Mouse (Mus musculus) layer of hippocampus, postnatal 14 days (tissue): Measurements from ENCODE around the gene Mrps7. TPM values are rescaled to one million over a fixed set of nuclear protein-coding genes. Genes with fewer than 3 reads are reported as not detected.

Source experiments
- DNase-seq, 2 experiments: peaks; one replicate each; pipeline ENCODE4 v3.0.0; 2021 to 2022; ENCODE audit warnings: low spot score in 2 of 2, mixed read lengths in 1 of 2
- total RNA-seq, 2 experiments: library from RNA; stranded (reverse); gene quantifications; 2 replicates each; pipeline ENCODE4 v1.2.3; 2021

The Mrps7 gene
- total RNA-seq, 2 experiments from 2014 or later, result 53.1 to 56.4 TPM

- DNase-seq, result peak; percentile 46 to 69
Measured at GRCm38 (mm10) chr11:115608421-115609399, 5.0 kb downstream of the Mrps7 start.

- no peak for DNase-seq
Measured at GRCm38 (mm10) chr11:115609576-115609975, 5.9 kb downstream of the Mrps7 start.

- DNase-seq, result no peak
Measured at GRCm38 (mm10) chr11:115611173-115611572, 7.4 kb downstream of the Mrps7 start.

- peak; percentile 57 to 71 for DNase-seq
Measured at GRCm38 (mm10) chr11:115612059-115612409, 8.3 kb downstream of the Mrps7 start.

- DNase-seq, result peak; percentile 77 to 84
Measured at GRCm38 (mm10) chr11:115612410-115613137, 8.8 kb downstream of the Mrps7 start, which contains the start of gene Mif4gd. Gene Mif4gd (minus strand): TSS chr11:115612969.

GRCm38 (mm10) chr11:115613138-115613945 is 9.6 kb downstream of the Mrps7 start:
- DNase-seq, result no peak

- DNase-seq, result no peak
Measured at GRCm38 (mm10) chr11:115614346-115615107, 10.8 kb downstream of the Mrps7 start.

GRCm38 (mm10) chr11:115615108-115615825 is 11.5 kb downstream of the Mrps7 start:
- DNase-seq, result no peak

GRCm38 (mm10) chr11:115615875-115616274 is 12.2 kb downstream of the Mrps7 start:
- DNase-seq, result no peak

- DNase-seq, result no peak
Measured at GRCm38 (mm10) chr11:115616371-115616770, 12.6 kb downstream of the Mrps7 start.

- no peak for DNase-seq
Measured at GRCm38 (mm10) chr11:115616893-115617292, 13.2 kb downstream of the Mrps7 start.

- DNase-seq, result no peak
Measured at GRCm38 (mm10) chr11:115618001-115618400, 14.3 kb downstream of the Mrps7 start.

GRCm38 (mm10) chr11:115618732-115619516 is 15.2 kb downstream of the Mrps7 start:
- DNase-seq, result no peak

- DNase-seq, result no peak
Measured at GRCm38 (mm10) chr11:115619949-115620348, 16.2 kb downstream of the Mrps7 start.

GRCm38 (mm10) chr11:115623487-115624070 is 19.9 kb downstream of the Mrps7 start:
- no peak for DNase-seq

- DNase-seq, result no peak
Measured at GRCm38 (mm10) chr11:115625877-115626276, 22.2 kb downstream of the Mrps7 start.

GRCm38 (mm10) chr11:115626824-115627616 is 23.3 kb downstream of the Mrps7 start:
- no peak for DNase-seq
